Mouse (Mus musculus): ENCODE data around the gene Ctnnd2.

DNA sequence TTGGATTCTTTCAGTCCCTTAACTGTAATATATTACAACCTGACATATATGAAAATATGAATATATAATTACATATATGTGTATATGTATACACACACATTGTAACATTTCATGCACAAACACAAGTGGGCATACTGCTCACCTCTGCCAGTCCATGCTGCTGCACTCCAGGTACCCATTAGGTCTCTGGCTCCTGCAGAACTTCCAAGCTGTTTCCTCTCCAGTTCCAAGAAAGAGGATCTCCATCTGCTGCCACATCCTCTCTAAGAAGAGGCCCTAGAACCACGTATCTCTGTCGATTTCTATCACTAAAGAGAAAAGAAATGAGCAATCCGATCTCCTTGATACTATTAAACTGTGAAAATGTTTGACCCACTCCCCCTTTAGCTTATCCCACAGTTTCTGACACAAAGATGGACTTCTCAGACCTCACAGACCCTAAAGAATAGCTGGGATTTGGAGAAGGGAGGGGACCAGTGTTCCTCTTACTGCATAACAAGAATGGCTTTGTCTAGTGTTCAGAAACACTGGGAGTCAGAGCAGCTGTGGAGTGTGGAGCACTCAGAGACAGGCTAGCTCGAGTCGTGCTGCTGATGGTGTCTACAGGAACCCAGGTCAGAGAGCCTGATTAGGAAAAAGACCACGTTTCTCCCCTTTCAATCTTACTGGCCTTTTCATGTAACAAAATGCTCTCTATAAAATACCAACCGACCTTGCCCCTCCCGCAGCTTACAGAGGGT lies 790.2 kb downstream of the Ctnnd2 start:
- TF ChIP-seq POLR2A (IDR thresholded peaks at IDR 0.05; ENCODE audit: control insufficient read depth, extremely low read depth, insufficient read depth, low read length, poor library complexity) (no peak), CTCF (IDR thresholded peaks at IDR 0.05; ENCODE audit: borderline replicate concordance, control insufficient read depth, extremely low read depth, insufficient read depth, low read length, poor library complexity) (no peak)
